Mouse (Mus musculus) embryonic facial prominence, embryonic 10.5 days (tissue): ENCODE measurements around the gene Gsta4. TPM values are rescaled to one million over a fixed set of nuclear protein-coding genes. Genes with fewer than 3 reads are reported as not detected.

ENCODE experiments used
- polyA plus RNA-seq: library from polyadenylated mRNA; unstranded; fragments of >200 nt; fragmentation: Nextera tagmentation; extraction: Ambion mirVana; gene quantifications from 2 replicates; pipeline ENCODE4 v1.2.1, GENCODE M21; 2016

Gene Gsta4
- polyA plus RNA-seq, 1 experiment from 2014 or later = 107 TPM

Other genes with a start within 250 kb of the Gsta4 start
- gene Gcm1, start 130.8 kb upstream of the Gsta4 start, polyA plus RNA-seq = 0.09 TPM in 1 of 2 replicates, not detected in the other
- 22.9 and 24.7 TPM in 2 replicates for gene Fbxo9, start 73.7 kb upstream of the Gsta4 start, polyA plus RNA-seq
- 38.1 and 40.6 TPM in 2 replicates for gene Ick, start 73.6 kb upstream of the Gsta4 start, polyA plus RNA-seq
- not detected in 2 replicates for gene Gsta1, start 47.9 kb downstream of the Gsta4 start, polyA plus RNA-seq
- not detected in 2 replicates for gene Gm3776, start 74.4 kb downstream of the Gsta4 start, polyA plus RNA-seq
- not detected in 2 replicates for gene Gm10639, start 107.1 kb downstream of the Gsta4 start, polyA plus RNA-seq
- gene Omt2a, start 132.0 kb downstream of the Gsta4 start, polyA plus RNA-seq = not detected in 2 replicates
- not detected in 2 replicates for gene Omt2b, start 144.8 kb downstream of the Gsta4 start, polyA plus RNA-seq
- not detected in 2 replicates for gene Gsta2, start 173.0 kb downstream of the Gsta4 start, polyA plus RNA-seq
- gene Dppa5a, start 185.4 kb downstream of the Gsta4 start, polyA plus RNA-seq = 0.26 TPM in 1 of 2 replicates, not detected in the other
- 0.80 and 0.96 TPM in 2 replicates for gene Ooep, start 196.0 kb downstream of the Gsta4 start, polyA plus RNA-seq
- gene Ddx43, start 213.0 kb downstream of the Gsta4 start, polyA plus RNA-seq = 0.12 TPM in 1 of 2 replicates, not detected in the other